Mouse (Mus musculus) layer of hippocampus, postnatal 25 days (tissue): ENCODE results near the gene Dhx16. TPM values are rescaled to one million over a fixed set of nuclear protein-coding genes. Genes with fewer than 3 reads are reported as not detected.
"Not testable (repeated sequence)": the region's sequence is repeated elsewhere in the genome, so short reads cannot be mapped to it uniquely, and the experiment has no call there.

Experiments
- DNase-seq, 2 experiments: peaks; one replicate each; pipeline ENCODE4 v3.0.0; 2022; ENCODE audit warnings: mixed read lengths in 2 of 2, low spot score in 1 of 2; ENCODE audit errors: extremely low spot score in 1 of 2
- microRNA-seq, 2 experiments: library from miRNA; unstranded; fragments of <30 nt; microRNA quantifications; one replicate each; pipeline ENCODE4 v1.2.0; 2021
- total RNA-seq, 2 experiments: library from RNA; stranded (reverse); gene quantifications; 2 replicates each; pipeline ENCODE4 v1.2.3; 2021

Dhx16 gene
- total RNA-seq, 2 experiments from 2014 or later = 25.5 to 29.9 TPM

GRCm38 (mm10) chr17:35919060-35919715 lies 39.6 kb downstream of the Dhx16 start:
- peak; percentile 61 to 73 for DNase-seq

GRCm38 (mm10) chr17:35919864-35920301 lies 40.3 kb downstream of the Dhx16 start:
- no peak for DNase-seq

- no peak for DNase-seq
Observed at GRCm38 (mm10) chr17:35920384-35920783, 40.8 kb downstream of the Dhx16 start.

GRCm38 (mm10) chr17:35920862-35921562 lies 41.4 kb downstream of the Dhx16 start:
- DNase-seq = no peak

GRCm38 (mm10) chr17:35921710-35922109 lies 42.1 kb downstream of the Dhx16 start:
- no peak for DNase-seq

- no peak for DNase-seq
Observed at GRCm38 (mm10) chr17:35922566-35922965, 42.9 kb downstream of the Dhx16 start.

- no peak for DNase-seq
Observed at GRCm38 (mm10) chr17:35923281-35923680, 43.7 kb downstream of the Dhx16 start.

GRCm38 (mm10) chr17:35927471-35927870 lies 47.9 kb downstream of the Dhx16 start:
- DNase-seq = no peak

- no peak for DNase-seq
Observed at GRCm38 (mm10) chr17:35929534-35929933, 49.9 kb downstream of the Dhx16 start.

- DNase-seq = no peak
Observed at GRCm38 (mm10) chr17:35930627-35931026, 51.0 kb downstream of the Dhx16 start.

GRCm38 (mm10) chr17:35932608-35933007 lies 53.0 kb downstream of the Dhx16 start:
- no peak for DNase-seq

GRCm38 (mm10) chr17:35935763-35936162 lies 56.1 kb downstream of the Dhx16 start:
- not testable (repeated sequence) for DNase-seq

GRCm38 (mm10) chr17:35937700-35938348 lies 58.2 kb downstream of the Dhx16 start:
- DNase-seq = peak in 1 of 2 experiments; percentile 32

- DNase-seq = no peak
Observed at GRCm38 (mm10) chr17:35939108-35939507, 59.5 kb downstream of the Dhx16 start.

- no peak for DNase-seq
Observed at GRCm38 (mm10) chr17:35939941-35940340, 60.3 kb downstream of the Dhx16 start.

Small RNA genes within 50 kb of the gene (microRNA-seq; reads per million reads assigned to microRNA genes)
- gene Gm28033 = 0.37 to 0.60 reads per million in 2 experiments
- 0 to 0.37 reads per million in 2 experiments for gene Mir1894

Other genes starting within 250 kb of the Dhx16 start
- not detected for gene Mucl3, start 236.1 kb upstream of the Dhx16 start, total RNA-seq
- 10 to 100 TPM; 33.7 to 42.0 TPM for gene Vars2, start 212.2 kb upstream of the Dhx16 start, total RNA-seq
- gene Gtf2h4, start 206.1 kb upstream of the Dhx16 start, total RNA-seq = 10 to 100 TPM; 30.2 to 33.7 TPM
- gene Ddr1, start 175.2 kb upstream of the Dhx16 start, total RNA-seq = 10 to 100 TPM; 78.5 to 82.0 TPM
- 1 to 10 TPM; 3.2 to 5.1 TPM for gene Ier3, start 58.1 kb upstream of the Dhx16 start, total RNA-seq
- gene Flot1, start 56.6 kb upstream of the Dhx16 start, total RNA-seq = 100 to 1,000 TPM; 122 to 132 TPM
- gene Tubb5, start 41.5 kb upstream of the Dhx16 start, total RNA-seq = 100 to 1,000 TPM; 381 to 413 TPM
- 10 to 100 TPM; 12.1 to 16.5 TPM for gene Mdc1, start 38.3 kb upstream of the Dhx16 start, total RNA-seq
- gene Nrm, start 18.5 kb upstream of the Dhx16 start, total RNA-seq = 1 to 10 TPM; 2.1 to 3.5 TPM
- 10 to 100 TPM in 1 of 2 experiments, 1 to 10 TPM in 1; 9.5 to 10.5 TPM for gene Ppp1r18, start 14.2 kb upstream of the Dhx16 start, total RNA-seq
- 10 to 100 TPM; 59.1 to 65.6 TPM for gene 2310061I04Rik, start 17.6 kb downstream of the Dhx16 start, total RNA-seq
- 10 to 100 TPM; 61.1 to 75.3 TPM for gene Atat1, start 30.3 kb downstream of the Dhx16 start, total RNA-seq
- gene Mrps18b, start 36.6 kb downstream of the Dhx16 start, total RNA-seq = 10 to 100 TPM; 34.4 to 35.9 TPM
- 10 to 100 TPM; 69.9 to 81.9 TPM for gene Ppp1r10, start 36.6 kb downstream of the Dhx16 start, total RNA-seq
- gene Abcf1, start 89.9 kb downstream of the Dhx16 start, total RNA-seq = 10 to 100 TPM; 70.3 to 80.6 TPM
- 100 to 1,000 TPM; 143 to 153 TPM for gene Gnl1, start 100.0 kb downstream of the Dhx16 start, total RNA-seq
- gene Prr3, start 100.4 kb downstream of the Dhx16 start, total RNA-seq = 10 to 100 TPM; 40.2 to 53.1 TPM
- gene H2-T24, start 140.7 kb downstream of the Dhx16 start, total RNA-seq = 1 to 10 TPM; 1.4 to 1.7 TPM
- gene H2-T23, start 153.0 kb downstream of the Dhx16 start, total RNA-seq = 1 to 10 TPM; 3.9 to 4.8 TPM
- gene H2-T22, start 162.9 kb downstream of the Dhx16 start, total RNA-seq = 1 to 10 TPM; 6.9 to 8.8 TPM
- gene Gm6034, start 163.1 kb downstream of the Dhx16 start, total RNA-seq = not detected
- gene Gm11127, start 178.6 kb downstream of the Dhx16 start, total RNA-seq = 1 to 10 TPM; 1.1 to 1.2 TPM
- gene Gm19684, start 241.9 kb downstream of the Dhx16 start, total RNA-seq = not detected
- gene Gm7030, start 249.6 kb downstream of the Dhx16 start, total RNA-seq = not detected